Mouse (Mus musculus) embryo, embryonic 9.5 days (tissue): ENCODE data around the gene Agtpbp1.
A peak's percentile ranks its signal among the peaks of the same experiment; 100 is the strongest.
"Not testable (repeated sequence)": the region's sequence is repeated elsewhere in the genome, so short reads cannot be mapped to it uniquely, and the experiment has no call there.

Experiments
- DNase-seq: peaks from one replicate; pipeline ENCODE4 v3.0.0-alpha.2; 2017; ENCODE audit errors: extremely low spot score

Agtpbp1 gene

GRCm38 (mm10) chr13:59584947-59585647 is at the start of gene Agtpbp1, which contains the start of gene Naa35:
Gene Agtpbp1, minus strand, starts transcription at chr13:59585227.
Gene Naa35, plus strand, starts transcription at chr13:59585259.
- DNase-seq = peak; percentile 100

- DNase-seq = no peak
Observed at GRCm38 (mm10) chr13:59634637-59635036, 49.6 kb upstream of the Agtpbp1 start.

DNA sequence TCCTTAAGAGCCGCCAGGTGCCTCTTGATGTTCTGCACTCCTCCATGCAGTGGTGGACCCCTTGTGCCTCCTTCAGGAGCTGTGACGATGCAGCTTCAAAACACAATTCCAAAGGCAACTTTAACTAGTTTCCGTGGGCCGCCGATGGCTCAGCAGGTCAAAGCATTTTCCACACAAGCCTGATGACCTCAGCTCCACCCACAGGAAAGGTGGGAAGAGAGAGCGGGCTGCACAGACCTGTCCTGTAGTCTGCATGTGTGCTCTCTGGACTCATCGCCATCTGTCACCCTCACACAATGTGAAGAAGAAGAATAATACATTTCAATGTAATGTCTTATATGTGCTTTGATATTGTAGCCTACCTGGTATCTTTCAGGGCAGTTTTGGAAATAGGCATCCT is 41.7 kb upstream of the Agtpbp1 start:
- no peak for DNase-seq

- DNase-seq = no peak
Observed at GRCm38 (mm10) chr13:59624903-59625302, 39.9 kb upstream of the Agtpbp1 start.

DNA sequence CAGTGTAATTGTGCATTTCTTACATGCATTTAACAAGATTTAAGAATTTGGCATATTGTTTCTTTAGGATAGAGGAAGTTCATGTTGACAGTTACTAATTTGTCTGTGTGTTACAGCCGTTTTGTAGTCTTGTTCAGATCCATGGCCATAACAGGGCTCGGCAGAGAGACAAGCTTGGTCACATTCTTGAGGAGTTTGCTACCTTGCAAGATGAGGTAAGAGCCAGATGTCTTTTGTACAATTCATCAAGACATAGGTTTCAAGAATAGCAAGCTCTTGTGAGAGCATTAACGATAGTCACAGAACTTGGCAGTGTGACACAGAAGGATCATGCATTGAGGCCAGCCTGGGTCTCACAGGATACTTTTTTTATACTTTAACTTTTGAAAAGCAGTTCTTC is 39.4 kb upstream of the Agtpbp1 start:
- DNase-seq = no peak

DNA sequence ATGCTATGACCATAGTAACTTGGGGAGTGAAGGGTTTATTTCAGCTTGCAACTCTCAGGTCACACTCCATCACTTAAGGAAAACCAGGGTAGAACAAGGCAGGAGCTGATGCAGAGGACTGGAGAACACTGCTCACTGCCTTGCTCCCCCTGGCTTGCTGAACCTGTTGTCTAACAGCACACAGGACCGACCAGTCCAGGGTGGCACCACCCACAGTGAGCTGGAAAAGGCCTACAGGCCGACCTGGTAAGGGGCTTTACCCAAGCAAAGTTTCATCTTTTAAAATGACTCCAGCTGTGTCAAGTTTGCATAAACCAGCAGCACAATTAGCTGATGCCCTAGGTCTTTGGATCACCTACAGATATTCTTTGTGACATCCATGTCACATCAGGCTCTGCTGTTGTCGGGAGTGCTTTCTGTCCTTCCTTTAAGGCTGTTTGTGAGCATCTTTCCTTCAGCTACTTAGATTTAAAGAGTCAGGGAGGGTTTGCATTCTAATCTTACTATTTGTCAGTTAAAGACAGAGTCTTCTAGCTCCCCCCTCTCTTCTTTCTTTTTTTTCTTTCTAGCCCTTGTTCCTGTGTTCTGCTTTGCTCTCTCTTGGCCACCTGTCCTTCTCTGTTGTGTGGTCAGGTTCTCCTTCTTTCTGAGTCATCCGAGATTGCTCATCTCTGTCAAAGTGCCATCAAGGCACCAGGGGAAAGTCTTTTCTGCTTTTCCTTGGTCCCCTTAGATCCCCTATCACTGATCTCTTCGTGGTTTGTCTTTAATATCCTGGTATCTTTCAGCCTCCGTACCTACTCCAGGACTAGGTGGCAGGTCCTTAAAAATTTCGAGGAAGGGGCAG is 36.8 kb upstream of the Agtpbp1 start:
- DNase-seq = no peak

GRCm38 (mm10) chr13:59618463-59618862 is 33.4 kb upstream of the Agtpbp1 start:
- no peak for DNase-seq

GRCm38 (mm10) chr13:59615554-59615953 is 30.5 kb upstream of the Agtpbp1 start:
- no peak for DNase-seq

GRCm38 (mm10) chr13:59615152-59615551 is 30.1 kb upstream of the Agtpbp1 start:
- DNase-seq = no peak

GRCm38 (mm10) chr13:59613868-59614267 is 28.8 kb upstream of the Agtpbp1 start:
- no peak for DNase-seq

- no peak for DNase-seq
Observed at GRCm38 (mm10) chr13:59610437-59610836, 25.4 kb upstream of the Agtpbp1 start.

- DNase-seq = no peak
Observed at GRCm38 (mm10) chr13:59609885-59610284, 24.9 kb upstream of the Agtpbp1 start.

- DNase-seq = no peak
Observed at GRCm38 (mm10) chr13:59605221-59605922, 20.3 kb upstream of the Agtpbp1 start.

DNA sequence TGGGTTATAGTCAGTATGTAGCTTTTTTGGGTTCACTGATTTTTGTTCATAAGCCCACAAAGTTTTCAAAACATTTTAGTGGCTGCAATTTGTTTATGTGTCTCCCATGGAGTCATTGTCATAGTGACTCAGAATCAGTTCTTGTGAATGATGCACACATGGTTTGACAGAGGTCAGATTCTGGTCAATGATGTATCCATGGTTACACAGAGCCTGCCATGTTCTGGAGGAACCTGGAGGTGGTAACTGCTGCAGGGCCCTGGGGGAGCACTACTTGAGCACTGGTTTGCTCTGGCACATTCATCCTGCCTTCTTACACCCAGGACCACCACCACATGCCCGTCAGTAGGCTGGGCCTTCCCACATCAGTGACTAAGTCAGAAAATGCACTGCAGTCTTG is 19.5 kb upstream of the Agtpbp1 start:
- no peak for DNase-seq

DNA sequence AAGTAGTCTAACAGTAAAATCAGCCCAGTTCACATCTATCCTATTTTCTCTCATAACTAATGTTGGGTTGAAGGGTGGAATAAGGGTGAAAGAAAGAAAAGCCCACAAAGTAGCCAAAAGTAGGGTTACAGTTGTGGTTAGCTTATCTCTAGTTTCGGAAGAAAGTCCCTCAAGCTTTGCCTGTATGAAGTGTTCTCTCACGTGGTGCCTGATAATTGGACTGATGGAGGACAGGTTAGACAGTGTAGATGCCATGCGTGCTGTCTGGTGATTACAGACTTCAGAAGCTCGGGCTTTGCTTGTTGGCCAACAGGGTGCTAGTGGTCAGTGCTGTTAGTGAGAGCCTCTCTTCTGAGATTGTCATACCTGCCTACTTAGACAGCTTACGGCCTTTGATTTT is 18.1 kb upstream of the Agtpbp1 start:
- DNase-seq = no peak

DNA sequence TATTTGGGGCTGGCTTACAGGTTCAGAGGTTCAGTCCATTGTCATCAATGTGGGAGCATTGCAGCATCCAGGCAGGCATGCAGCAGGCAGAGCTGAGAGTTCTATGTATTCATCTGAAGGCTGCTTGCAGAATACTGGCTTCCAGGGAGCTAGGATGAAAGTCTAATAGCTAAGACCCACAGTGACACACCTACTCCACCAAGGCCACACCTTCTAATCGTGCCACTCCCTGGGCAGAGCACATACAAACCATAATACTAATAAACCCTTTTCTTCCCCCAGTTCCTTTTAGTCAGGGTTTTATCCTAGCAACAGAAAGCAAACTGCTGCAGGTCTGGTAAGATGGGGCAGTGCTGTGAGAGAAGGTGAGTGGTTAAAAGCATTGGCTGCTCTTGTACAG is 7.6 kb upstream of the Agtpbp1 start:
- no peak for DNase-seq

GRCm38 (mm10) chr13:59592058-59592457 is 7.0 kb upstream of the Agtpbp1 start:
- not testable (repeated sequence) for DNase-seq

DNA sequence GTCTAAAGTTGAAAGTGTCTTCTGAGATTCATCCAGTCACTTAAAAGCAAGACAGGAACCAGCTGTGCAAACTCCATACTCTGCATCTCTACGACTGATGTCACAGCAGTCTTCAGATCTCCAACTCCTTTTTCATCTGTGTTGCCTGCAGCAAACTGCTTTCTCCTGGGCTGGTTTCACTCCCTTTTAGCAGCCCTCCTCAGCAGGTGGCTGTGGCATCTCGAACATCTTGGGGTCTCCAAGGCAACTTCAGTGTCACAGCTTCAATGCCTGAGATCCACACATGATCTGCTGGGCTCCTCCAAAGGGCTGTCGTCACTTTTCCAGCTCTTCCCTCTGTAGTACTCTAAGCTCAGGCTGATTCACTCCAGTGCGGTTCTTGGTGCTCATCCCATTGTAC is 5.7 kb upstream of the Agtpbp1 start:
- no peak for DNase-seq

GRCm38 (mm10) chr13:59589672-59590071 is 4.6 kb upstream of the Agtpbp1 start:
- no peak for DNase-seq

- DNase-seq = no peak
Observed at GRCm38 (mm10) chr13:59587201-59587600, 2.2 kb upstream of the Agtpbp1 start.

GRCm38 (mm10) chr13:59585648-59586005 is 600 bp upstream of the Agtpbp1 start:
- no peak for DNase-seq

DNA sequence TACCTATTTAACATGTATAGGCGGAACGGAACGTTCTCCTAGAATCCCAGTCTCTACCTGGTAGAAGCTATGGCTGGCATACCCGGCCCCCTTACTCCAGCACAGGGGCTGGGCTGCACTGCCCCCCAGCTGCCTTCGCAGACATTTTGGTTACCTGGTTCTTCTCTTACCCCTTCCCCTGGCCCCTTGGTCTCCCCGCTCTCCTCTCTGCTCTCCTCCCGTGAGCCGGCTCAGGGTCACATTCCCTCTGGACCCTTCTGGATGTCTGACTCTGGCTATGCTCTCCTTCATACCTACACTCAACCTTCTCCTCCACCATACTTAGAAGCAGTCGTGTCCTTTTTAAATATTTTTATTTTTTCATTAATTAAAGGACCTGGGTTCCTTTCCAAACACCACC is 546 bp downstream of the Agtpbp1 start:
- peak; percentile 55 for DNase-seq

- DNase-seq = no peak
Observed at GRCm38 (mm10) chr13:59580954-59581353, 4.1 kb downstream of the Agtpbp1 start.
